Mouse (Mus musculus) hindbrain, embryonic 15.5 days (tissue): ENCODE measurements at regions not wholly inside any gene's neighbourhood (a gene's known extent, or its start where the extent isn't known, plus 50 kb on each side); places are given as distances from the start of the nearest gene placed in this dataset.

ENCODE experiments used
- ATAC-seq: fragments of 200-750 bp; cut with Nextera tagmentation; 2 replicates; pipeline ENCODE4 v1.8.0; 2017; ENCODE audit warnings: low read depth, moderate number of reproducible peaks, moderate TSS enrichment; ENCODE audit not compliant: low FRiP score
- H3K27ac ChIP-seq: fragments of 300-500 bp; sonication (generic); replicated peaks from 2 replicates; pipeline ENCODE4 v1.5.1; 2015; ENCODE audit warnings: mild to moderate bottlenecking, inconsistent platforms
- H3K27me3 ChIP-seq: fragments of 300-500 bp; sonication (generic); 2 replicates; pipeline ENCODE4 v1.6.1; 2015; ENCODE audit warnings: control low read depth, inconsistent platforms
- H3K36me3 ChIP-seq: fragments of 300-500 bp; sonication (generic); 2 replicates; pipeline ENCODE4 v1.6.1; 2015; ENCODE audit warnings: control low read depth, inconsistent platforms
- H3K4me1 ChIP-seq: fragments of 300-500 bp; sonication (generic); replicated peaks from 2 replicates; pipeline ENCODE4 v1.6.1; 2015; ENCODE audit warnings: control low read depth, inconsistent platforms
- H3K4me2 ChIP-seq: fragments of 300-500 bp; sonication (generic); 2 replicates; pipeline ENCODE4 v1.6.1; 2015; ENCODE audit warnings: moderate library complexity, mild to moderate bottlenecking, inconsistent platforms
- H3K4me3 ChIP-seq: fragments of 300-500 bp; sonication (generic); 2 replicates; pipeline ENCODE4 v1.5.1; 2015; ENCODE audit warnings: mild to moderate bottlenecking, inconsistent platforms
- H3K9ac ChIP-seq: fragments of 300-500 bp; sonication (generic); 2 replicates; pipeline ENCODE4 v1.6.1; 2015; ENCODE audit warnings: inconsistent platforms
- H3K9me3 ChIP-seq: fragments of 300-500 bp; sonication (generic); 2 replicates; pipeline ENCODE4 v1.6.1; 2016; ENCODE audit warnings: control low read depth, inconsistent platforms
- WGBS: fragments of 180-500 bp; shearing (Covaris S2); methylation state at CpG from one replicate; pipeline ENCODE4 v1.1.7; 2015; 5-methylcytosine and 5-hydroxymethylcytosine counted together

DNA sequence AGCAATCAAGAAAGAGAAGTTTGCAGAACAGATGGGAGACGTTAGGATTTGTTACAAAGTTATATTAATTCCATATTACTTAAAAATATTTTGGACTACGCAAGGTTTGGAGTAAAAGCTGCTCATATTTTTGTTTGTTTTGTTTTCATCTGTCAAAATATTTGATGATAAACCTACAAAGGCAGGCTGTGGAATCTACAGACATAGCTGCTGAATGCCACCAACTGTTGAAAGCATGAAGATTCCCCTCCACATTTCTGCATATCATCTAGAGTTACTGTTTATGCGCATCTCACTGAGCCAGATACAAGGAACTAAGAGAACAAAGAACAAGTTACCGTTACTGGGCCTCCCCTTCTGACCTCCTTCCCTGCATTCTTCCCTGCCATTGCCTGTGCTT is 127.1 kb upstream of the Gorab start:
- Histone ChIP-seq H3K9ac (no peak overlapping the region), H3K27me3 (no peaks in the 10 kb centered on the region), H3K4me1 (no peaks in the 10 kb centered on the region), H3K4me3 (no peak overlapping the region), H3K27ac (no peak overlapping the region), H3K9me3 (no peaks in the 10 kb centered on the region), H3K36me3 (no peaks in the 10 kb centered on the region), H3K4me2 (no peak overlapping the region)
- 83% methylated on average over 4 of the region's 4 CpGs for WGBS
- ATAC-seq: no peak

DNA sequence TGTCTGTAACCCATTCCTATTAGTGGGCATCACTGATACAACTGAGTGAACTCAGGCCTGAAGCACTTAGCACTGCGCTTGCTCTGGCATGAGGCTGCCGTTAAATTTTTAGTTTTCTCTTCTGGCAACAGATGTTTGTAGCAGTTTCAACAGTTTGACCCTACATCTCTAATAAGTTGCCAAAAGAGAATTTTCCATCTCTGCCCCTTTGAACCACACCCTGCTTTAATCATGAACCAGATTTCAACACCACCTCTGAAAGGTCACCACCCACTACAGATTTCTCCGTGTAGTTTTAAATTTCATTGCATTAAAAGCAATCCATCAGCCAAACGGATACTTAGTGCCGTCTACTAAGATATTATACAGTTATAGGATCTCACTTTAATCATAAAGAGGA is 114.5 kb upstream of the Gorab start:
- H3K9ac ChIP-seq: no peak overlapping the region
- H3K4me1 ChIP-seq: no peaks in the 10 kb centered on the region
- no peak for ATAC-seq
- H3K4me3 ChIP-seq: no peak overlapping the region
- no peaks in the 10 kb centered on the region for H3K27me3 ChIP-seq
- H3K4me2 ChIP-seq: no peak overlapping the region
- no peaks in the 10 kb centered on the region for H3K36me3 ChIP-seq
- no peak overlapping the region for H3K27ac ChIP-seq
- H3K9me3 ChIP-seq: no peaks in the 10 kb centered on the region
- WGBS: 93% methylated on average over 5 of the region's 5 CpGs

DNA sequence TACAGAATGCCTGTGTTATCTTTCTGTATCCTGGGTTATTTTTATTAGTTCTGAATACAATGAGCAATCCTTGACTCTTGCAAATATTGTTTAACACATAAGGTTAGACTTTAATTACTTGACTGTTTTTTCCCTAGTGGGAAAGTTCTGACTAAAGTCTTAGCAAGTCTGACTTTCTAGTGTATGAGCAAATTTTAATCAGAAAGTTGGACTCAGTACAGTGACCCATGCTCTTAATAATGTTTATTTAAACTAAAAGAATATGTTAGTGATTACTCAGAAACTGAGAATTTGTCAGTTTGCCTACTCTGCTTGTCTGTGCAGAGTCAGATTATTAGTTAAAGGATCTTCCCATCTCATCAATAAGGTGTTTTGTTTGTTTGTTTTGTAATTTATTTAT is 109.4 kb upstream of the Gorab start:
- ATAC-seq: no peak
- H3K4me1 ChIP-seq: no peaks in the 10 kb centered on the region
- no peak overlapping the region for H3K9ac ChIP-seq
- no peak overlapping the region for H3K4me3 ChIP-seq
- H3K4me2 ChIP-seq: no peak overlapping the region
- no peaks in the 10 kb centered on the region for H3K36me3 ChIP-seq
- no peaks in the 10 kb centered on the region for H3K9me3 ChIP-seq
- H3K27ac ChIP-seq: no peak overlapping the region
- no peaks in the 10 kb centered on the region for H3K27me3 ChIP-seq

DNA sequence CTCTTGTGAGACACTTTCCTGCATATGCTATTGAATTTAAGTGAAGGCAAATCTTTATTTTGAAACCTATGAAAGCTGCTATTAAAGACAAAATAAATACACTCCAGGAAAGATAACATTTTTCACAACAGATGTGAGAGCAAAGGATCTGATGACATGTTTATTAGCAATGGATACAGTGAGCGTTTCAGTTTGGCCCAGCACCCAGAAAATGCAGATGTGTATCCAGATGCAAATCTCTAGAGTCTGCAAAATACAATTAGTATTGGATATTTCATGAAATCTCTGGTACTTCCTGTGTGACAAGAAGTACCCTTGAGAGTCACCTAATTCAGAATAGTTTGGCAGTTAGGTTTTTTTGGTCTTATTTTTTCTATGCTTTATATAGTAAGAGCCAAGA is 108.5 kb upstream of the Gorab start:
- H3K4me1 ChIP-seq: no peaks in the 10 kb centered on the region
- H3K27ac ChIP-seq: no peak overlapping the region
- no peaks in the 10 kb centered on the region for H3K36me3 ChIP-seq
- no peak overlapping the region for H3K4me2 ChIP-seq
- H3K9ac ChIP-seq: no peak overlapping the region
- no peak for ATAC-seq
- no peaks in the 10 kb centered on the region for H3K27me3 ChIP-seq
- 63% methylated on average over 1 of the region's 1 CpGs for WGBS
- H3K9me3 ChIP-seq: no peaks in the 10 kb centered on the region
- H3K4me3 ChIP-seq: no peak overlapping the region

DNA sequence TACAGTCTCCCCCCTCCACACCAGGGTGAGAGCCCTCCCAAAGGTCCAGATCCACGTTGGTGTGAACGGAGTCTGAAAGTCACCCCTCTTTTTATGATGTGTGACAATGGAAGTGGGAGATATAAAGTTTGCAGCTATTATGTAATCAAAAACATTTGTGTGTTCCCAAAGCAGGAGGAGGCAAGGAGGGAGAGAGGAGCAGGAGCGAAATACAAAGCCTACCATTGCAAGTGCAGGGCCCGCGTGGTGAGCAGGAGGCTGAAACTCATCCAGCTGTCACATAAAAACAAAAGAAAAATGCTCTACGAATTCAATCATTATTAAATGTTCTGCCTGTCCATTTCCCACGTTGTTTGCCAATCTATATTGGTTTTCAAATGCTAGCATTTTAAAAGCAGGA is 101.6 kb upstream of the Gorab start:
- ATAC-seq: no peak
- H3K4me1 ChIP-seq: no peaks in the 10 kb centered on the region
- no peak overlapping the region for H3K27ac ChIP-seq
- no peak overlapping the region for H3K9ac ChIP-seq
- H3K4me3 ChIP-seq: no peak overlapping the region
- H3K4me2 ChIP-seq: no peak overlapping the region
- no peaks in the 10 kb centered on the region for H3K27me3 ChIP-seq
- 67% methylated on average over 7 of the region's 7 CpGs for WGBS
- no peaks in the 10 kb centered on the region for H3K9me3 ChIP-seq
- no peaks in the 10 kb centered on the region for H3K36me3 ChIP-seq

DNA sequence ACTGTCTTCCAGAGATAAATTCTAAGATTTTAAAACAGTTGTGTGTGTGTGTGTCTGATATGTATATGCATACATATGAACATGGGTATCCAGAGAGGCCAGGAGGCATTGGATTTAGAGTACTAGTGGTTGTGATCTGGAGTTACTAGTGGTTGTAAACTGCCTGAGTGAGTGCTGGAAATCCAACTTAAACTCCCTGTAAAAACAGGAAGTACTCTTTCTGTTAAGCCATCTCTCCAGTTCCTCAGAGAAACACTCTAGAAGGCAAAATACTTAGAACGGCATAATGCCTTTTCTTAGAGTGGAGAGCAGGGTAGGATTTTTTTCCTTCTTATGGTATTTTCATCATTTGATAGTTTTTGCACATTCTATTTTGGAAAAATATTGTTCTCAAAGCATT is 99.1 kb upstream of the Gorab start:
- Histone ChIP-seq H3K4me2 (no peak overlapping the region), H3K27me3 (no peaks in the 10 kb centered on the region), H3K27ac (no peak overlapping the region), H3K9me3 (no peaks in the 10 kb centered on the region), H3K36me3 (no peaks in the 10 kb centered on the region), H3K4me3 (no peak overlapping the region), H3K9ac (no peak overlapping the region), H3K4me1 (no peaks in the 10 kb centered on the region)
- no peak for ATAC-seq
- WGBS: 90% methylated on average over 1 of the region's 1 CpGs

DNA sequence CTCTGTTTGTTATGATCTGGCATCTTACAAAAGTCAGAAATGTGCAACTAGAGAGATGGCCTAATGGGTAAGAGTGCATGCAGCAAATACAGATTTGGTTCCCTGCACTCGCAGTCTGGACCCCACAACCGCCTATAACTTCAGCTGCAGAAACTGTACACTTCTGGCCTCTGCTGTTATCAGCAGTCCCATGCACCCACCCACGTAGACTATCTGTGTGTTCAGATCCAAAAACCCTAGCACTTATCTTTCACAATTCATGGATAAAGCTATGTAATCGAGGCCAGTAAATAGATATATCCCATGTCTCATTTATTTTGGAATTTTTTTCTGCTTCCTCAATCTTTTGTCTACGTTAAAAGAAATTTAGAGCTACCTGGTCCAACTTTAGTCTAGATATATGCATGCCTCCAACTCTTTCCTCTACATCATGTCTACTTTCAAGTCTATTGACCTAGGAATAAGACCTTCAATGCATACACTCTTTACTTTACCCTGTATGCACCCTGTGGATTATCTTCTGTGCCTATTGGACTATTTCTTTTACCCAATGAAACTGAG is 95.0 kb upstream of the Gorab start:
- Histone ChIP-seq H3K9ac (no peak overlapping the region), H3K27ac (no peak overlapping the region), H3K9me3 (no peaks in the 10 kb centered on the region), H3K4me2 (no peak overlapping the region), H3K36me3 (no peaks in the 10 kb centered on the region), H3K27me3 (no peaks in the 10 kb centered on the region), H3K4me3 (no peak overlapping the region), H3K4me1 (no peaks in the 10 kb centered on the region)
- 88% methylated on average over 5 of the region's 5 CpGs for WGBS
- ATAC-seq: no peak

DNA sequence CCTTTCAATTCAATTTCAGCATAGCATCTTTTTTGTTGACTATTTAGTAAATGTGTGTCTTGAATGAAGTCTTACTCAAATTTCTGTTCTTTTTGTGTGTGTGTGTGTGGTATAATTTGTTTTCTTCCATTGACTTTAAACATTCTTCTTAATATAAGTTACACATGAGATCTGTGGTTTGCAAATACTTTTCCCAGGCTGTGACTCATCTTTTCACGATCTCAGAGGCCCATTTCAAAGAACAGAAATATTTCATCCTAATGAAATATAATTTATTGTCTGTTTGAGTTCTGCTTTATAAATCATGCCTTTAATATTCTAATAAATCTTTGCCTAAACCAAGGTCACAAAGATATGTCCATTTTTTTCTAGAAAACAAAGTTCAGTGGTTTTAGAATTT is 92.9 kb upstream of the Gorab start:
- Histone ChIP-seq H3K4me2 (no peak overlapping the region), H3K4me1 (no peaks in the 10 kb centered on the region), H3K9ac (no peak overlapping the region), H3K36me3 (no peaks in the 10 kb centered on the region), H3K27me3 (no peaks in the 10 kb centered on the region), H3K4me3 (no peak overlapping the region), H3K9me3 (no peaks in the 10 kb centered on the region), H3K27ac (no peak overlapping the region)
- WGBS: 85% methylated on average over 1 of the region's 1 CpGs
- no peak for ATAC-seq

DNA sequence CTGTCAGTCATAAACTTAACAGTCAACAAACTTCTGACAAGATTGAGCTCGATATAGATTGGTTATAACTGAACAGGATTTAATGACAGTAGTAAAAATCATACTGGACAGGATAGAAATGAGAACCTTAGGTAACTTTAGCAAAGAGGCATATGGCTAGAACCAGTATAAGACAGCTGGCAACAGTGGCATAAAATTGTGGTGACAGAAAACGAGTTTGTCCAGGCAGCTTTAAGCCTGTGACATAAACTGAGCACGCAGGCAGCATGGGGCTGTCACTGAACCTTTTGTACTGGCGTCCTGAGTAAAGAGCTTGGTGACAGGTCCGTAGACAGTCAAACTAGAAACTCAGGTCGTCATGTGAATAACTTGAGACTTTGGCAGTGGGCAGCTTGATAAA is 85.1 kb upstream of the Gorab start:
- Histone ChIP-seq H3K9me3 (no peaks in the 10 kb centered on the region), H3K27ac (no peak overlapping the region), H3K4me2 (no peak overlapping the region), H3K27me3 (no peaks in the 10 kb centered on the region), H3K36me3 (no peaks in the 10 kb centered on the region), H3K4me1 (no peaks in the 10 kb centered on the region), H3K4me3 (no peak overlapping the region), H3K9ac (no peak overlapping the region)
- 65% methylated on average over 6 of the region's 6 CpGs for WGBS
- no peak for ATAC-seq

DNA sequence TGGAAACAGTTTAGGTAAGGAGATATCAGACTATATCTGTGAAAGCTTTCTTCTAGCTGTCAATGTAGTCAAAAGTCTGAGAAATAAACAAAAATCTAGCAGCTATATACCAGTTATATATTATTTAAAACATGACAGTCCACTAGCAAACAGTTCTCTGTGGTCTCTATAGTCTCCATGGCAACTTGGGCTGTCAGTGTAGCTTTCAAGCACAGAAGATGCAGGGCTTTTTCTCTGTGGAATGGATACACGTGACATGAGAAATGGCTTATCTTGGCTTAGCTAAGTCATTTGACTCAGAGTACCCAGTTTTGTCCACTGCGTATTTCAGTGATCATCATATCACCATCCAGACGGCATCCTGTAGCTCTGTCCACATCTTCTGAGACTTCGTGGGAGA is 84.6 kb upstream of the Gorab start:
- Histone ChIP-seq H3K27me3 (no peaks in the 10 kb centered on the region), H3K4me1 (no peaks in the 10 kb centered on the region), H3K36me3 (no peaks in the 10 kb centered on the region), H3K4me3 (no peak overlapping the region), H3K9ac (no peak overlapping the region), H3K4me2 (no peak overlapping the region), H3K9me3 (no peaks in the 10 kb centered on the region), H3K27ac (no peak overlapping the region)
- WGBS: 73% methylated on average over 4 of the region's 4 CpGs
- ATAC-seq: no peak

DNA sequence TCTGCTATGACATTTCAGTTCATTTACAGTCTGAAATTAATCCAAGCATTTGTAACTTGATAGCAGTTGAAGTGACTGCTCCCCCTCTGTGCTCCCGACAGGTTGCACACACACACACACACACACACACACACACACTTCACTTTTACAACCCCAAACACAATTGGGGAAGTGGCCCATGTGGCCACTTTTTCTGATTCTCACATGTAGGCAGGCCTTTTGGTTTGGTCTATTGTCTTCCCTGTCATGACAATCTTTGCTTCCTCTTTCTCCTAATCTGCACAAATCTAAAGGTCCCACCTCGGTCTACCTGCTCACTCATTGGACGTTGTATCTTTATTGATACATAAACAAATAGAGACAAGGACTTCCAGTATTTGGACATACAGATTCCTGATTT is 79.6 kb upstream of the Gorab start:
- H3K36me3 ChIP-seq: no peaks in the 10 kb centered on the region
- no peaks in the 10 kb centered on the region for H3K9me3 ChIP-seq
- H3K4me1 ChIP-seq: no peaks in the 10 kb centered on the region
- WGBS: 87% methylated on average over 3 of the region's 3 CpGs
- no peak overlapping the region for H3K4me3 ChIP-seq
- H3K27me3 ChIP-seq: no peaks in the 10 kb centered on the region
- no peak overlapping the region for H3K9ac ChIP-seq
- no peak overlapping the region for H3K4me2 ChIP-seq
- H3K27ac ChIP-seq: no peak overlapping the region
- ATAC-seq: no peak

DNA sequence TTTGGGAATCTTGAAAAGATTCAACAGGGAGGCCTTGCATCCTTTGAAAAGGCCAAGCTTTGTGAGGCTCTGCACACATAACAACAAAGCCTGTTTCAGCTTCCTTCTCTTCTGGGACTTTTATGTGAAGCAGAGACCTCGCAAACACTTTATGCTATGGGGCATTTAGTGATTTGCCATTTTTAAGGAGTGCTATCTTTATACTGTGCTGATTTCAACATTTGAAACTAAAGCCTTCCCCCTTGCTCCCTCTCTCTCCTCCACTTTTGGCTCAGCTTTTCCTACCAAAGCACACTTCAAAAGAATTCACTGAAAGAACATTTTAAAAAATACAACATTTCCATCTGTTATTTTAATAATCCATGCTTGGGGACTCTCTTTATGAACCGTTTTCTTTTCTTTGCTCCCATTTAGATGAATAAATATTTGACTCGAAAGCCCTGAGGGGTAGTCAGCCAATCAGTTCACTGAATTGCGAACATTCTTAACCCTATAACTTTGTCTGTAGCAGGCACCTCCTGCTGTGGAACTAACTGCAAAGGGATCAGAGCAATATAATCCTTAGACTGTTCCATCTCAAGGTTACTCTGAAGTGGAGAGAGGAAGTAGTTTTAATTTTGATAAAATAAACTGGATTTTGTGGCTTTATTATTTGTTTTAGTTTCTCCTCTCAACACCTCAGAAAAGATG is 74.2 kb upstream of the Gorab start:
- no peak overlapping the region for H3K4me2 ChIP-seq
- no peaks in the 10 kb centered on the region for H3K9me3 ChIP-seq
- 29% methylated on average over 4 of the region's 4 CpGs for WGBS
- no peaks in the 10 kb centered on the region for H3K4me1 ChIP-seq
- no peak overlapping the region for H3K9ac ChIP-seq
- H3K27ac ChIP-seq: no peak overlapping the region
- ATAC-seq: no peak
- no peak overlapping the region for H3K4me3 ChIP-seq
- no peaks in the 10 kb centered on the region for H3K36me3 ChIP-seq
- H3K27me3 ChIP-seq: no peaks in the 10 kb centered on the region

DNA sequence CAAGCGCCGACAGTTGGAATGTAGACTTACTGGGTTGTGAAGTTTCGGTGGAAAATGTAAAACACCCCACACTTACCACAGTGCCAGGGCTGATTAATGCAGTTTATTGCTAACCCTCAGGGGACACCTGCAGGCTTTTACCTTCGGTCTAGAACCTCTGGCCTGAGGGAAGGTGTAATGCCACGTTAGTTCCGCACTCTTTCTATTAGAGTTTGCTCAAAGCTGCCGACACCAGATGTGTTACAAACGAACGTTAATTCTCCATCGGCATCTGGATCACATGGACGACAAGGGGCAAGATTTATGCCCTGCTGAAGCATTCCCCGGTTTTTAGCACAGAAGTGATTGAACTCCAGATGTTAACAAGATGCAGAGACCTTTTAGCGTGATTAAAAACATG is 57.7 kb upstream of the Gorab start:
- Histone ChIP-seq H3K4me1 (no peaks in the 10 kb centered on the region), H3K36me3 (no peaks in the 10 kb centered on the region), H3K27me3 (no peaks in the 10 kb centered on the region), H3K4me3 (no peak overlapping the region), H3K4me2 (no peak overlapping the region), H3K9me3 (no peaks in the 10 kb centered on the region), H3K9ac (no peak overlapping the region), H3K27ac (no peak overlapping the region)
- WGBS: 91% methylated on average over 13 of the region's 13 CpGs
- ATAC-seq: no peak
